Mouse (Mus musculus): ENCODE data around the gene Kdm5a. TPM values are rescaled to one million over a fixed set of nuclear protein-coding genes. Genes with fewer than 3 reads are reported as not detected.

Gene Kdm5a
- total and polyA plus RNA-seq, 3 experiments, result 32.3 to 137 (median 87.3) TPM

DNA sequence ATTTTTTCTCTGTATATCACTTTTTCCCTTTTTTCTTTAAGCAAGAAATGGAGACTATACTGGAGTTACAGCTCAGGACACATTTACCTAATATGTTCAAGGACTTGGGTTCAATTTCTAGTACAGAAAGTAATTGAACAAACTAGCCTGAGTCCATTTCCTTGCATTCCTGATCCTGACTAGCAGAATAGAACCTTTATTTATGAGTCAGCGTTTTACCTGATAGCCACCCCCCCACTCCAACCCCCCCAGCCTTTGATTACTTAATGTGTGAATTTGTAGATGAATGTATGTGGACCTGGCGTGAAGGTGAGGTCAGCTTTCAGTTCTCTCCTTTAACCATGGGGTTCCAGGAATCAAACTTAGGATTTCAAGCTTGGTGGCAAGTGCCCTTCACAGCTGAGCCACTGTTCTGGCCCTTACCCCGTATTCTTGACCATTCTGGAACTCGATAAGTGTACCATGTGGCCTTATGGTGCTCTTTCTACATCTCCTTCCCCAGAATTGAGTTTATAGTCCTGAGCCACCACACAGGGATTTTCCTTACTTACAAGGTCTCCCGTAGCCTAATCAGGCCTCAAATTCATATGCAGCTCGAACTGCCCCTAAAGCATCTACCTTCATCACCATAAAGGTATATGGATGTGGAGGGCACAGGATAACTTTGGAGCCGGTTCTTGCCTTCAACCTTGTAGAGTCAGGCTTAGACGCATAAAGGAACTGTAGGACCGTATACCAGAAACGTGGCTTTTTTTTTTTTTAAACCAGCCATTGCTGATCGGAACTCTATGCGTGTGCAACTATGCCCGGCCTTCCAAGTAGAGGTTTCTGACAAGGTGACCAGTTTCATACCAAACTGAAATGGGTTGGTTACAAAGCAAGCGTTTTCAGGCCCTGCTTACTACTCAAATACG lies 893 bp upstream of the Kdm5a start:
- Histone ChIP-seq H3K27me3 (ENCODE audit: insufficient read depth, low read length) (no peaks in the 10 kb centered on the region), H3K4me3 (ENCODE audit: low read depth, low read length) (peak overlapping the region; percentile 90), H3K4me1 (ENCODE audit: insufficient read depth, low read depth, low read length) (peaks cover 14% of the 10 kb centered on the region), H3K9me3 (replicated peaks) (no peaks in the 10 kb centered on the region), H3K36me3 (replicated peaks) (peaks cover 15% of the 10 kb centered on the region)
- DNase-seq (ENCODE audit: low spot score) (no peak), ATAC-seq (ENCODE audit: extremely low read depth, insufficient number of reproducible peaks, low FRiP score, poor library complexity, severe bottlenecking) (no peak)
- TF ChIP-seq TAL1 (conservative IDR thresholded peaks at IDR 0.05; ENCODE audit: low read depth, low read length), result no peak
- no peak for TF ChIP-seq GATA1 (IDR thresholded peaks at IDR 0.05; ENCODE audit: borderline replicate concordance, low read length)
- no peak for TF ChIP-seq POLR2AphosphoS5 (IDR thresholded peaks at IDR 0.05; ENCODE audit: insufficient replicate concordance, low read depth, low read length)
- TF ChIP-seq GATA2 (IDR thresholded peaks at IDR 0.05; ENCODE audit: borderline replicate concordance, low read depth, low read length), result no peak
- TF ChIP-seq CTCF (IDR thresholded peaks at IDR 0.05; ENCODE audit: low read depth, low read length), result no peak

DNA sequence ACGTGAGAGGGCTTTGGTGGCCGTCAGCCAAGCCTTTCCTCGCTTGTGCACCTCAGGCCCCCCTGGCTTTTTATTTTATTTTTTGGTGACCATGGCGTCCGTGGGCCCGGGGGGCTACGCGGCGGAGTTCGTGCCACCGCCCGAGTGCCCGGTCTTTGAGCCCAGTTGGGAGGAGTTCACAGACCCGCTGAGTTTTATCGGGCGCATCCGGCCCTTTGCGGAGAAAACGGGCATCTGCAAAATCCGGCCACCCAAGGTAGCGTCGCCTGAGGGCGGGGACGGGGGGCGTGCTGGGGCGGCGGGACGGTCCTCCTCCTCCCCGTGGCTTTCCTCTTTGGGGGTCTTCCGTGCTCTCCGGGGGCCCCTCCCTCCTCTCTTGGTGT lies 590 bp downstream of the Kdm5a start:
- H3K36me3 ChIP-seq (replicated peaks), result peaks cover 30% of the 10 kb centered on the region
- H3K4me1 ChIP-seq (ENCODE audit: insufficient read depth, low read depth, low read length), result peaks cover 13% of the 10 kb centered on the region
- ATAC-seq (ENCODE audit: extremely low read depth, insufficient number of reproducible peaks, low FRiP score, poor library complexity, severe bottlenecking), result no peak
- H3K4me3 ChIP-seq (ENCODE audit: low read depth, low read length), result peak overlapping the region; percentile 90
- no peaks in the 10 kb centered on the region for H3K27me3 ChIP-seq (ENCODE audit: insufficient read depth, low read length)
- no peaks in the 10 kb centered on the region for H3K9me3 ChIP-seq (replicated peaks)
- no peak for TF ChIP-seq GATA1 (IDR thresholded peaks at IDR 0.05; ENCODE audit: borderline replicate concordance, low read length)
- TF ChIP-seq GATA2 (IDR thresholded peaks at IDR 0.05; ENCODE audit: borderline replicate concordance, low read depth, low read length), result no peak
- TF ChIP-seq TAL1 (conservative IDR thresholded peaks at IDR 0.05; ENCODE audit: low read depth, low read length), result no peak
- TF ChIP-seq POLR2AphosphoS5 (IDR thresholded peaks at IDR 0.05; ENCODE audit: insufficient replicate concordance, low read depth, low read length), result no peak
- no peak for TF ChIP-seq CTCF (IDR thresholded peaks at IDR 0.05; ENCODE audit: low read depth, low read length)
- DNase-seq (ENCODE audit: low spot score), result no peak

DNA sequence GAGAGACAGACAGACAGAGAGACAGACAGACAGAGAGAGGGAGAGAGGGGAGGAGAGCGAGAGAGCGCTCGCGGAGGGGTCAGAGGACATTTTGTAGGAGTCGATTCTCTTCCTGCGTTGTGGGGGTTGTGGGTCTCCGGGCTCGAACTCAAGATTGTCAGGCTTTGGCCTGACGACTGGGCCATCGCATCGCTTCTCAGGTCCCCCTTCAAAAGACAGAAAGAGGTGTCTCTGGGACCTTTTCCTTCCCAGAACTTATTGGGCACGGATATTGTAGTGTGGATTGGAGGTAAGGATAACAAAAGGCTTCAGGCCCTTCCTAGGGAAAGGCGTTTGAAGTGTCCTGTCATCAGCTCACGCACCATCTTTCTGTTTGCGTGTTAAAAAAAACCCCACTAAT lies 1.1 kb downstream of the Kdm5a start:
- TF ChIP-seq POLR2AphosphoS5 (IDR thresholded peaks at IDR 0.05; ENCODE audit: insufficient replicate concordance, low read depth, low read length), result no peak
- TF ChIP-seq CTCF (IDR thresholded peaks at IDR 0.05; ENCODE audit: low read depth, low read length), result no peak
- TF ChIP-seq GATA1 (IDR thresholded peaks at IDR 0.05; ENCODE audit: borderline replicate concordance, low read length), result no peak
- no peak for TF ChIP-seq TAL1 (conservative IDR thresholded peaks at IDR 0.05; ENCODE audit: low read depth, low read length)
- TF ChIP-seq GATA2 (IDR thresholded peaks at IDR 0.05; ENCODE audit: borderline replicate concordance, low read depth, low read length), result no peak
- Histone ChIP-seq H3K27me3 (ENCODE audit: insufficient read depth, low read length) (no peaks in the 10 kb centered on the region), H3K36me3 (replicated peaks) (peaks cover 34% of the 10 kb centered on the region), H3K4me3 (ENCODE audit: low read depth, low read length) (peak overlapping the region; percentile 90), H3K9me3 (replicated peaks) (no peaks in the 10 kb centered on the region), H3K4me1 (ENCODE audit: insufficient read depth, low read depth, low read length) (peaks cover 13% of the 10 kb centered on the region)
- no peak for DNase-seq (ENCODE audit: low spot score)
- ATAC-seq (ENCODE audit: extremely low read depth, insufficient number of reproducible peaks, low FRiP score, poor library complexity, severe bottlenecking), result no peak

DNA sequence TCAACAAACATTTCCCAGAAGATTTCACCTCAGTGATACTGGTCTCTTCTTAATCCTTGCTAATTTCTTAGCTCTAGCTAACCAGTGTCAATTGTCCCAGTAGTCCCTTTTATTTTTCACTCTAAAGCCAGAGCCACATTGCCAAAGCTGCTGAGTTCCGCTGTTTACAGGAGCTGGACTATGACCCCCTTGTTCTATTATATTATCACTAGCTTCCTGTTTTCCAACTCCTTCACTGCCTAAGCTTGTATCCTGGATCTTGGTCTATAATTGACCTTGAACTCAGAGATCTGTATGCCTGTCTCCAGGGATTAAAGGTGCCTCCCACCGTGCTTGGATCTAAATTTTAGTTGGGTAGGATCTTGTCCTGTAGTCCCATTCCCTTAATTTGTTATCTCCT lies 12.8 kb downstream of the Kdm5a start:
- H3K36me3 ChIP-seq (replicated peaks), result peaks cover 83% of the 10 kb centered on the region
- no peak for ATAC-seq (ENCODE audit: extremely low read depth, insufficient number of reproducible peaks, low FRiP score, poor library complexity, severe bottlenecking)
- H3K4me3 ChIP-seq (ENCODE audit: low read depth, low read length), result no peak overlapping the region
- DNase-seq (ENCODE audit: low spot score), result no peak
- TF ChIP-seq CTCF (IDR thresholded peaks at IDR 0.05; ENCODE audit: low read depth, low read length) (no peak), GATA1 (IDR thresholded peaks at IDR 0.05; ENCODE audit: borderline replicate concordance, low read length) (no peak), GATA2 (IDR thresholded peaks at IDR 0.05; ENCODE audit: borderline replicate concordance, low read depth, low read length) (no peak), POLR2AphosphoS5 (IDR thresholded peaks at IDR 0.05; ENCODE audit: insufficient replicate concordance, low read depth, low read length) (no peak), TAL1 (conservative IDR thresholded peaks at IDR 0.05; ENCODE audit: low read depth, low read length) (no peak)
- H3K4me1 ChIP-seq (ENCODE audit: insufficient read depth, low read depth, low read length), result no peaks in the 10 kb centered on the region; the same call in 1 of the 2 replicates
- H3K27me3 ChIP-seq (ENCODE audit: insufficient read depth, low read length), result no peaks in the 10 kb centered on the region
- H3K9me3 ChIP-seq (replicated peaks), result no peaks in the 10 kb centered on the region

DNA sequence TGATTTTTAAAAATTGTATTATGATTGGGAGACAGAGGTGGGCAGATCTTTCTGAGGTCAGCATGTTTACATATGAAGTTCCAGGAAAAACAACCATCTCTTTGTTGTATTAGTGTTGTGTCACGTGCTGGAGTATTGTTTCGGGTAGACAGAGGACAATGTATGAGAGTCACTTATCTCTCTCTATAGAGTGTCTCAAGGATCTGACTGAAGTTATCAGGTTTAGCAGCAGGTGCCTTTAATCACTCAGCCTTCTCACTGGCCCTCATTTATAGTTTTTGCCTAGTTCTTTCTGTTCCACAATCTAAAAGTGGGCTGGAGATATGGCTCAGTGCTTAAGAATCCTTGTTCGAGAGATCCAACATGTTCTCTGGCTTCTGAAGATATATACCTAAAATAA lies 26.1 kb downstream of the Kdm5a start:
- TF ChIP-seq POLR2AphosphoS5 (IDR thresholded peaks at IDR 0.05; ENCODE audit: insufficient replicate concordance, low read depth, low read length) (no peak), CTCF (IDR thresholded peaks at IDR 0.05; ENCODE audit: low read depth, low read length) (no peak), TAL1 (conservative IDR thresholded peaks at IDR 0.05; ENCODE audit: low read depth, low read length) (no peak), GATA2 (IDR thresholded peaks at IDR 0.05; ENCODE audit: borderline replicate concordance, low read depth, low read length) (no peak), GATA1 (IDR thresholded peaks at IDR 0.05; ENCODE audit: borderline replicate concordance, low read length) (no peak)
- Histone ChIP-seq H3K9me3 (replicated peaks) (no peaks in the 10 kb centered on the region), H3K27me3 (ENCODE audit: insufficient read depth, low read length) (no peaks in the 10 kb centered on the region), H3K4me1 (ENCODE audit: insufficient read depth, low read depth, low read length) (no peaks in the 10 kb centered on the region; the same call in 1 of the 2 replicates), H3K36me3 (replicated peaks) (peaks cover 81% of the 10 kb centered on the region), H3K4me3 (ENCODE audit: low read depth, low read length) (no peak overlapping the region)
- ATAC-seq (ENCODE audit: extremely low read depth, insufficient number of reproducible peaks, low FRiP score, poor library complexity, severe bottlenecking), result peak; percentile 28
- DNase-seq (ENCODE audit: low spot score), result no peak

DNA sequence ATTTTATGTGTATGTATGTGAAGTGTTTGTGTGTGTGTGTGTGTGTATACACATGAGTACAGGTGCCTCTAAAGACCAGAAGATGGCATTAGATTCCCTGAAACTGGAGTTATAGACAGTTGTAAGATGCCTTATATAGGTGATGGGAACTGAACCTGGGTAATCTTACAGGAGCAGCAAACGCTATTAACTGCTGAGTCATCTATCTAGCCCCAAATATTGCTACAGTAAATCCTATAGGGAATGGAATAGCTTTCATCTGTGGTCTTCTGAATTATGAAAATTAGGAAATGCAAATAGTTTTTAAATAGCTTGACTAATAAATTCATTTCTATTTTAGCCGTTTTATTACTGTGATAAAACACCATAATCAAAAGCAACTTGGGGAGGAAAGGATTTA lies 28.9 kb downstream of the Kdm5a start:
- H3K4me1 ChIP-seq (ENCODE audit: insufficient read depth, low read depth, low read length), result no peaks in the 10 kb centered on the region; the same call in 1 of the 2 replicates
- no peaks in the 10 kb centered on the region for H3K9me3 ChIP-seq (replicated peaks)
- TF ChIP-seq TAL1 (conservative IDR thresholded peaks at IDR 0.05; ENCODE audit: low read depth, low read length) (no peak), GATA2 (IDR thresholded peaks at IDR 0.05; ENCODE audit: borderline replicate concordance, low read depth, low read length) (no peak), GATA1 (IDR thresholded peaks at IDR 0.05; ENCODE audit: borderline replicate concordance, low read length) (no peak), CTCF (IDR thresholded peaks at IDR 0.05; ENCODE audit: low read depth, low read length) (no peak), POLR2AphosphoS5 (IDR thresholded peaks at IDR 0.05; ENCODE audit: insufficient replicate concordance, low read depth, low read length) (no peak)
- no peaks in the 10 kb centered on the region for H3K27me3 ChIP-seq (ENCODE audit: insufficient read depth, low read length)
- DNase-seq (ENCODE audit: low spot score) (no peak), ATAC-seq (ENCODE audit: extremely low read depth, insufficient number of reproducible peaks, low FRiP score, poor library complexity, severe bottlenecking) (no peak)
- no peak overlapping the region for H3K4me3 ChIP-seq (ENCODE audit: low read depth, low read length)
- H3K36me3 ChIP-seq (replicated peaks), result peaks cover 87% of the 10 kb centered on the region

All from G1E (cell line).